16 mouse cellular contexts compared by ENCODE assay signal in the genomic region with DNA sequence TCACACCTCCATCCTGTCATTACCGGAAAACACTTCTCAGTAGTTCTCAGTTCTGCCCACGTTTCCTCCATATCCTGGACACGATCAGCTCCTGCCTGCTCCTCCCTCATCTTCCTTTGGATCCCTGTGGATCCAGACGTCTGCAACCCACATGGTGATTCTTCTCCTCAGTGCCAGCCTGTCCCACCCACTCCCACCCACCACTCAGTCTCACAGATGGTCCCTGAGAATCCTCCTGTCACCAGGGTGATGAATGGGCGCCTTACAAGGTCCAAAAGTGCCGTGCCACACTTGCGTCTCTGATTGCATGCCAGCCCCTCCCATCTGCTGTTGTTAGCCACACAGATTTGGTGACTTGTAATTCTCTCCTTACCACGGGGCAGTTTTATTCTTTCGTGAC.
A peak's percentile ranks its signal among the peaks of the same experiment; 100 is the strongest.
DNase-seq lines count a peak whose midpoint lies in the region; ATAC-seq and TF ChIP-seq lines count a peak whose summit lies in the region.
"Had no signal": no experiment of that assay in that cellular context is flagged by ENCODE, and none has a peak within 500 bp of the region (broad histone marks: within the 10 kb centered on the region; RNA-seq: fewer than 3 reads in every experiment).

No protein-coding gene starts in this region.

- peaks cover 71% of the 10 kb centered on the region for H3K4me1 ChIP-seq in forebrain, embryonic 16.5 days (replicated peaks; ENCODE audit: control insufficient read depth, insufficient read depth, low read length)
- H3K4me1 ChIP-seq in hindbrain, postnatal 0 days (ENCODE audit: insufficient read depth, low read length), result peaks cover 41% of the 10 kb centered on the region
- H3K4me1 ChIP-seq: megakaryocyte, embryonic 14.5 days had no signal

- 38% methylated on average over 9 of the region's 9 CpGs for WGBS in forebrain, embryonic 16.5 days
- 30% methylated on average over 9 of the region's 9 CpGs for WGBS in hindbrain, postnatal 0 days

- H3K27ac ChIP-seq in forebrain, embryonic 16.5 days (ENCODE audit: low read length), result no peak overlapping the region
- H3K27ac ChIP-seq in hindbrain, postnatal 0 days, result no peak overlapping the region
- H3K27ac ChIP-seq: gastrocnemius, adult 2 months; limb, embryonic 12.5 days had no signal

- H3K36me3 ChIP-seq in forebrain, embryonic 16.5 days (ENCODE audit: control insufficient read depth, insufficient read depth), result no peaks in the 10 kb centered on the region
- H3K36me3 ChIP-seq in hindbrain, postnatal 0 days (ENCODE audit: insufficient read depth, low read length), result no peaks in the 10 kb centered on the region
- H3K36me3 ChIP-seq: G1E; limb, embryonic 12.5 days had no signal

- no peak overlapping the region for H3K4me2 ChIP-seq in forebrain, embryonic 16.5 days (ENCODE audit: low read length)
- H3K4me2 ChIP-seq in hindbrain, postnatal 0 days (ENCODE audit: low read depth, low read length), result no peak overlapping the region
- H3K4me2 ChIP-seq: limb, embryonic 12.5 days had no signal

- peak; percentile 49 for ATAC-seq in forebrain, embryonic 16.5 days
- peak; percentile 22; the same call in 1 of the 2 replicates for ATAC-seq in hindbrain, postnatal 0 days

- peak; percentile 48 to 62 for DNase-seq in cerebellum, postnatal 25 days
- DNase-seq in cerebellum, postnatal 4 days (ENCODE audit: low spot score in 2 of 2), result no peak
- peak; percentile 56 to 72 for DNase-seq in left cerebral cortex, adult 18-20 months (ENCODE audit: low spot score in 2 of 2)
- DNase-seq in left cerebral cortex, postnatal 10 days (ENCODE audit: extremely low spot score in 1 of 2, low spot score in 2 of 2), result no peak
- peak; percentile 63 for DNase-seq in hindbrain, postnatal 0 days (ENCODE audit: low spot score)
- DNase-seq in urinary bladder, adult 2 months (ENCODE audit: low spot score), result no peak
- no peak for DNase-seq in kidney, adult 18-20 months
- DNase-seq: gastrocnemius, adult 2 months; kidney, adult 2 months; kidney, postnatal 4 days; lung, adult 2 months; thymus, postnatal 25 days had no signal

- no peak overlapping the region for H3K4me3 ChIP-seq in forebrain, embryonic 16.5 days (replicated peaks; ENCODE audit: low read length)
- H3K4me3 ChIP-seq in hindbrain, postnatal 0 days (ENCODE audit: low read length), result no peak overlapping the region
- H3K4me3 ChIP-seq: gastrocnemius, adult 2 months; limb, embryonic 12.5 days; megakaryocyte, embryonic 14.5 days had no signal

- H3K9me3 ChIP-seq in forebrain, embryonic 16.5 days (ENCODE audit: control insufficient read depth, low read length), result no peaks in the 10 kb centered on the region
- no peaks in the 10 kb centered on the region for H3K9me3 ChIP-seq in hindbrain, postnatal 0 days (ENCODE audit: low read length)
- H3K9me3 ChIP-seq: G1E had no signal

- H3K9ac ChIP-seq in forebrain, embryonic 16.5 days (replicated peaks; ENCODE audit: low read depth, low read length), result no peak overlapping the region
- no peak overlapping the region for H3K9ac ChIP-seq in hindbrain, postnatal 0 days (replicated peaks; ENCODE audit: low read length)
- H3K9ac ChIP-seq: limb, embryonic 12.5 days had no signal

- no peaks in the 10 kb centered on the region for H3K27me3 ChIP-seq in forebrain, embryonic 16.5 days (replicated peaks; ENCODE audit: control insufficient read depth, insufficient read depth, low read length)
- H3K27me3 ChIP-seq in hindbrain, postnatal 0 days (ENCODE audit: insufficient read depth, low read length), result no peaks in the 10 kb centered on the region
- H3K27me3 ChIP-seq: limb, embryonic 12.5 days; megakaryocyte, embryonic 14.5 days had no signal

- no peak for TF ChIP-seq CTCF in hindbrain, postnatal 0 days (IDR thresholded peaks at IDR 0.05; ENCODE audit: low read depth)

- intact Hi-C loops in left cerebral cortex, postnatal 10 days (cut with DNase I), result no loop called here

Comparison
In these comparisons a context has a peak if more than half of its experiments do, and no peak if none do; other contexts are left out.
1. DNase-seq: peak in cerebellum, postnatal 25 days (2 of 2), left cerebral cortex, adult 18-20 months (2 of 2) and hindbrain, postnatal 0 days (single experiment); none in cerebellum, postnatal 4 days (0 of 2), left cerebral cortex, postnatal 10 days (0 of 2), urinary bladder, adult 2 months (single experiment) and kidney, adult 18-20 months (single experiment).